Mouse (Mus musculus) CH12F3 (cell line): ENCODE measurements around the gene Cptp.

ENCODE experiments used
- in situ Hi-C: fragments of 300-500 bp; cut with MboI; formaldehyde crosslinking; loops from 2 replicates; pipeline ENCODE4 v1.14.3; 2020; ENCODE audit warnings: low sequenced_read_pairs

Cptp gene

DNA sequence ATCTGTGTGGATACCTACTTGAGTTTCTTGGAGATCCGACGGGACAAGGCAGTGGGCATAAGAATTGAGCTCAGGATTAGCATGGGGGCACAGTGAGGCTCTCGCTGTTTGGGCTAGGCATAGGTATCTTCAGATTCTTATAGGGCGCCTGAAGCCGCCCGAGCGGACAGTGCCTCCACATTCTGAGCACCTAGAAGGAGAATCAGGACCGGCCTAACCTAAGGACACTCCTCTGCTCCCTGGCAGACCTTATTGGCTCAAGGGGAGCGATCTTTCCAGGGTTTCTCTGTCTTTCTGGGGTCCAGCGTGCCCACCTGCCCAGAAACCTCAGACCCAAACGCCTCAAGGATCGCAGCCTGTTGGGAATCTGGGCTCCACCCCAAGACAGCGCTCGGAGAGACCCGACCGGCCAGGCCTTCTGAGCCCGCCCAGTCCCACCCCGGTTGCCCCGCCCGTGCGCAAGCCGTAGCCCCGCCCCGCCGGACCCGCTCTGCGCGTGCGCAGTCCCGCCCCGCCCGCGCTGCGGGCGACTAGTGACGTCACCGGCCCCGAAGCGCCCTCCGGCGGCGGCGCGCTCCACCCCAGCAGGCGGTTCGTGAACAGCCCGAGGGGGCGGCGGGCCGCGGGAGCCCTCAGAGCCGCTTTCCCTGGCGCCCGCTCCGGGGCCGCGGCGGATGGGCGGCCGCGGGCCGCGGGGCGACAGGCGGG lies 22.2 kb downstream of the Cptp start, which contains the start of gene Dvl1:
TSS of gene Dvl1 (plus strand) at position 532 of the 708 bp plus-strand sequence.
- in situ Hi-C loops, result no loop called here

DNA sequence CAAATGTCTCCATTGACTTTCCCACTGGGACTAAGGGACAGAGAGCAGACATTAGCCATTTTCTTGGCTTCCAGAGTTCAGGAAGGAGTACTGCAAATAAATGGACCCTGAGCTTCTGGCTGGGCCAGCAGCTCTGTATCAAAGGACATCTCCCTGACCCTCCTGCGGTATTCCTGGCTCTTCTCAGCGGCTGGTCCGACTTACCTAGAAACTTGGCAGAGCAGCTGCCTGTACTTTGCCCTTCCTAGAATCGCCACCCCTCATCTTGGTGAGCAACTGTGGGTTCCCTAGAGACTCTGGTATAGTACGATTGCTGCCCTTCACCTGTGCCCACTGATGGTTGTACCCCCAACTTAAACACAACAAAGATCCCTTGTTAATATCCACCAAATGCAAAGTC lies 26.0 kb downstream of the Cptp start:
- in situ Hi-C loops, result no loop called here

DNA sequence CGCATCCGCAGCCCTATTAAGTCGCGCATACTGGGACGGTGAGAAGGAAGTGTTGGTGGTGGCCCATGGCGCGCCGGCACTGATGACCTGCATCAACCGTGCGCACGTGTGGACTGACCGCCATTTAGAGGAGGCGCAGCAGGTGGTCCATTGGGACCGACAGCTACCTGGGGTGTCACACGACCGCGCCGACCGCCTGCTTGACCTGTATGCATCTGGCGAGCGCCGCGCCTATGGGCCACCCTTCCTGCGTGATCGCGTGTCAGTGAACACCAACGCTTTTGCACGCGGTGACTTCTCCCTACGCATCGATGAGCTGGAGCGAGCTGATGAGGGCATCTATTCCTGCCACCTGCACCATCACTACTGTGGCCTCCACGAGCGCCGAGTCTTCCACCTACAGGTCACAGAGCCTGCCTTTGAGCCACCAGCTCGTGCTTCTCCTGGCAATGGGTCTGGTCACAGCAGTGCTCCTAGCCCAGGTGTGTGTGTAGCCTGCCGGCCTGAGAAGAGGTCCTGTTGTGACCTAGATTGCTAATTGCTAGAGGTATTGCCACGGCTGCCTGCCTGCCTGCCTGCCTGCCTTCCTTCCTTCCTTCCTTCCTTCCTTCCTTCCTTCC lies 27.5 kb downstream of the Cptp start:
- in situ Hi-C loops, result no loop called here

DNA sequence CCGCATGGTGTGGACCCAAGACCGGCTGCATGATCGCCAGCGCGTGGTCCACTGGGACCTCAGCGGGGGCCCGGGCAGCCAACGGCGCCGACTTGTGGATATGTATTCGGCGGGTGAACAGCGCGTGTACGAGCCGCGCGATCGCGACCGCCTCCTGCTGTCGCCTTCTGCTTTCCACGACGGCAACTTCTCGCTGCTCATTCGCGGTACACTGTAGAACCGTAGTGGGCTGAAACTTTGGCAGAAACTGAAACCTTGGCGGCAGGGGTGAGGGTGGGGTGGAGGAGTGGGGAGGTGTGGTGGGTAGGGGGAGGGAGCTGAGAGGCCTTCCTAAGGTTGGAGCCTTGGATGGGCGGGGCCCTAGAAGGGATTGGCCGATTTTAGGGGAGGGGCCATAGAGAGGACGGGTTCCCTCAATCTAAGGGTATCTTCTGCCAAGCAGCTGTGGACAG lies 28.2 kb downstream of the Cptp start:
- in situ Hi-C loops, result no loop called here

DNA sequence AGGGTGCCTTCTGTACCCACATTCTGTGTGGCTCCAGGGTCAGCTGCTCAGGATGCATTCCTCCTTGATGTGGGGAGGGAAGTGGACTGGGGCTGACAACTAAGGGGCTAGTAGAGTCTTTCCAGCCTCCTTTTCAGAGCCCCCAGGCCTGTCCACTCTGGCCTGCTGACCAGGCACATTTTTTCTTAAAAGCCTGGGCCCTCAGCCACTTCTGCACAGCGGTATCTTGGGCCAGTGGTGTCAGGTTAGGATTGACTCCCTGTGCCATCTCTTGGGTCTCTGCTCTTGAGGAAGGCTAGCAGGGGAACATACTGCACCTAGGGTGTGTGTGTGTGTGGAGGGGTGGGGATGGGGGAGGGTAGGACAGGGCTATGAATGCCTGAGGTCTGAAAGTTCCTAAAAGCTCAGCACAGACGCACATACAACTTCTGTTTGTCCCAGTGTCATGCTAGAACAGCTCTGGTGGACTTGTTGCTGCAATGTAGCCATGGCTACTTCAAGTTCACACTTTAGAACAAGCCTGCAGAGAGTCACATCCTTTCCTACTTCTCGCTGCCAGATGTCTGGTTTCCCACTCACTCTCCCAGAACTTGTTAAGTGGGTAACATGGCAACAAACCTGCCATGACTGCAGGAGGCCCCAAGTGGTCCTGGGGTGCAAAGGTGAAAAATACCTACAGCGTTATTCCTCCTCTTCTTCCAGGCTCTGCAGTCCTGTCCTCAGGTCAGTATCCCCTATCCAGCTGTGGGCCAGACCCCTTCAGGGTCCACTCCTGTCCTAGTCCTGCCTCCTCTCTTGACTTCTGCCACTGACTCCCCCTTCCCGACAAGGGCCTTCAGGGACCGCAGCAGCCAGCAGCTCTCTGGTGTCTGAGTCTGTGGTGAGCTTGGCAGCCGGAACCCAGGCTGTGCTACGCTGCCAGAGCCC lies 28.9 kb downstream of the Cptp start:
- in situ Hi-C loops, result no loop called here

DNA sequence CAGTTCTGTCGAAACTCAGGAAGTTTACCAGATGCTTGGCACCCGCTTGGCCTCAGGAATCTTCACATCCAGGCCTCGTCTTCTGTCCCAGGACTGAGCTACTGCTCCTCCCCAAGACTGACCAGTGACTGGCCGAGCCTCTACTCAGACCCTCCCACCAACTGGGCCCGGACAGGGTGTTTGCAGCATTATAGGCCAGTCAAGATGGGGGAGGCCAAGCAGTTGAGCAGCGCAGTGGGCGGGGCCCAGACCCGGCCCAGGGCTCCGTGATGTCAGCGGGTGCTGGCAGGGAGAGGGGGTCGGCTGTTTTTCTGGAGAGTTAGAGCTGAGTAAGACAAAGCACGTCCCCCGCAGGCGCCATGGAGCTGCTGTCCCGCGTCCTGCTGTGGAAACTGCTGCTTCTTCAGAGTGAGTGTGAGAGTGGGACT lies 29.7 kb downstream of the Cptp start, which contains the start of gene Mxra8:
TSS of gene Mxra8 (plus strand) at position 198 of the 428 bp plus-strand sequence.
- in situ Hi-C loops, result no loop called here

DNA sequence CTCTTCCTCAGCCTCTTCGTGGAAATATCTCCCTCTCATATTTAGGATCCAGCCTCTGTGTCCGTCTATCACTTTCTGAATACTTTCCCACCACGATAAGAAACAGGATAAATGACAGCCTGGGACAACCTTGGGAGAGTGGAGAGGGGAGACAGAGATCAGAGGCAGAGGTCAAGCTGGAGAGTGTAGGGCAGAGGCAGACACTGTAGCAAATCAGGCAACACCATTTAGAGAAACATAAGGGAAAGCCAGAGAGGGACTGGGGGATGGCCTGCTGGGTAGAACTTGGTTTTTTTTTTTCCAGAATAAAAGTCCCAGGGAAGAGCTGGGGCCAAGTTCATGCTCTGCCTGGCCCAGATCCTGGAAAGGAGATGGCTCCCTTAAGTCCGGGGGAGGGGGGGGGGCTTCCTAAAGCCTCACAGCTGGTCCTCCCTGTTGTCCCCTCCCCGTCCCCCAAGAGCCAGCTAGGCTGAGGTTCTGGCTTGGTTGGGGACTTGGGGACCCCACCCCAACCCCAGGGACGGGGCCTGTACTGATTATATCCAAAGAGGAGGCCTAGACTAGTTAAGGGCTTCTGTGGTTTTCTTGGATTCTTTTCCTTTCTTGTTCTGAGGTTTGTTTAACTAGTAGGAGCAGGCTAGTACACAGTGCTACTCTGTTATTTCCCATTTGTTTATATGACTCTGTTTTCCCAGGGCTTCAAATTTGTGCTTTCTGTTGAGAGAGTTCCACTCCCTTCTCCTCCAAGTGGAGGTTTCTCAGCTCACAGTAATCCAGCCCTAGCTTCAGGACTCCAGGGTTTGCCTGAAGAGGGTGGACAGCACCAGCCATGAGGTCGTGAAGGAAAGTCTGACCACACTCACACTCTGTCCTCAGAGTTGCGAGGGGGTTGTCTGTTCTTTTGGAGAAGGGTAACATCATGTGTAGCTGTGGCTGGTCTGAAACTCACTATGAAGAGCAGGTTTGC lies 30.8 kb downstream of the Cptp start:
- in situ Hi-C loops, result no loop called here

DNA sequence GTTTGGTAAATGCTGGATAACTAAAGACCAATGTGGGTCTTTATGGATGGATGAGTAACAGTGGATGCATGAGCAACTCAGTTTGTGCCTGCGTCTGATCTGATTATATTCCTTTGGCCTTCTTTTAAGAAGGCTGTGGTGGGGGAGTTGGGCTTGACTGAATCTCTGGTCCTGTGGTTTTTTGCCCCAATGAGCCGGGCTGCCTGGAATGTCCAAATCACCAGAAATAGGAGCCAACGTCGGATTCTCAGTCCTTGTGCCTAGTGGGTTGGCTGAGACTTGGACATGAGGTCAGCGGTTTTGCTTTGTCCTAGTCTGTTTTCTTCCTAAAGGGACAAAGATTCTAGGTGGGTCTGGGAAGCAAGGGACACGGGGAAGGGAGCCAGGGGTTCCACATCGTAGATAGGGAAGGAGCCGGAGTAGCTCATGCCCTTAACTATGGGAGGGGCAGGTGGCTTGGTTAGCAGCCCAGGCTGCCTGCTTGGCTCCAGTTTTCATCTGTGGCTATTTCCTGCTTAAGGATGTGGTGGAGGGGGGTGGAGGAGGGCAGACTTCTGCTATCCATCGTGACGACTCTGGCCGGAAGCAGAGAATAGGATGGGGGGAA lies 31.7 kb downstream of the Cptp start:
- in situ Hi-C loops, result no loop called here

DNA sequence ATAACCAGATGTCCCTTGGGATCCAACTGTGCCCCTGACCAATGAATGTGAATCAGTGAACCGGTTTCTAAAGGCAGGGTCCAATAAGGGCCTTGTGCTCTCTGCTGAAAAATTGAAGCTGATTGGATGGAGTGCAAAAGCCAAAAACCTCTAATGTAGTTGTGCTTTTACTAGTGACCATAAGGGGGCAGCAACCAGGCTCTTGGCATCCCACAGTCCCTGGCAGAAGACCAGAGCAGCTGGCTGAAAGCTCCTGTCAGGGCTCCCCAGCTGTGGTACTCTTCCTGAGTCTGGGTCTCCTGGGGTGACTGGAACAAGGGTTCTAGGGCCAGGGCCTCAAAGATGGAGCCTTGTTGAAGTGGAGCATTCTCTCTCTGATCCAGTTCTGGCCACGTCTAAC lies 35.4 kb downstream of the Cptp start:
- in situ Hi-C loops, result no loop called here

DNA sequence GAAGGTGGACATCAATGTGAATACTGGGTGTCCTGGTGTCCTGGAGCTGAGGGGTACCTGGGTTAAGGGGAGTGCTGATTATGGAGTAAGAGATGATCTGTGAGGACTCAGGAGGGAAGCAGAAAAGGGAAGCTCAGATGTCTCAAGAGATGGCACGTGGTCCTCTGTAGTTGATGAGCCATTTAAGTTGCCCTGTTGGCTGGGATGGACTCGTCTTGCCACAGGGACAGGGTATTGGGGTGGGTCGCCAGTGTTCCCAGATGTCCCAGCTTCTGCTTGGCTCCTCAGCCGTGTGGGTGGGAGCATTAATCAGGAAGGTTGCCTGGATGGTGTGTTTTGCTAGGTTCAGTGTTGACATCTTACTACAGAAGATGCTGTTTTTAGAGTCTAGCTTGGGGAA lies 36.0 kb downstream of the Cptp start:
- in situ Hi-C loops, result no loop called here

DNA sequence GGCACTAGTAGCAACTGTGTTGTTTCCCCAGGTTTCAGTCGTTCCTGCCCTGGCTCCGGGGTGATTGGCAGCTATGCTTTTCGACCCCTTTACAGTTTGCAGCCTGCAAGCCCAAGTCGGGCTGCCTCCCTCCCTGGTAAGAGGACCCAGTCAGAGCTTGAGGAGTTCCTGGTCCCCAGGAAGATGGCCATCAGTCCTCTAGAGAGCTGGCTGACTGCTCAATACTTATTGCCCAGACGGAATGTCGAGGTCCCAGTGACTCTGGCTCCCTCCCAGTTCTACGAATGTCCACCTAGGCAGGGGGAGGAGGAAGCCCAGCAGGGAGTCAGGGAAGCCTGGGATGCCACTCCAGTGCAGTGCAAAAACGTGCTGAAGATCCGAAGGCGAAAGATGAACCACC lies 36.9 kb downstream of the Cptp start:
- in situ Hi-C loops, result no loop called here

DNA sequence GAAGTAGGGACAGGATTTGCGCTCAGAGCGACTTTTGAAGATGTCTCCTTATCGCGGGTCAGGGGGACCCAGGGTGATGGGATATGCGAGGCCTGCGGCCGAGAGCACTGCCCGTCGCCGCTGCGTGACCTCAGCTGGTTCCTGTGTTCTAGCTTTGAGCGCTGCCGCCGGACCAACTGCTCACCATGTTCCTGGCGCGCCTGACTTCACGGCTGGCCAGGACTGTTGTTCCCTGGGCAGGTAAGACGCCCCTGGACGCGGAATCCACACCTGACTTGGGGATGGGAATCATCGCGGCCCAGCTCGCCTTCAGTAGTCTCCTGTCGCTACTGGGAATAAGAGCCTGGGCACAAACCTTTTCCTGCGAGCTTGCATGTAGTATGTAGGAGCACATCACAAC lies 37.4 kb downstream of the Cptp start:
- in situ Hi-C loops, result no loop called here

DNA sequence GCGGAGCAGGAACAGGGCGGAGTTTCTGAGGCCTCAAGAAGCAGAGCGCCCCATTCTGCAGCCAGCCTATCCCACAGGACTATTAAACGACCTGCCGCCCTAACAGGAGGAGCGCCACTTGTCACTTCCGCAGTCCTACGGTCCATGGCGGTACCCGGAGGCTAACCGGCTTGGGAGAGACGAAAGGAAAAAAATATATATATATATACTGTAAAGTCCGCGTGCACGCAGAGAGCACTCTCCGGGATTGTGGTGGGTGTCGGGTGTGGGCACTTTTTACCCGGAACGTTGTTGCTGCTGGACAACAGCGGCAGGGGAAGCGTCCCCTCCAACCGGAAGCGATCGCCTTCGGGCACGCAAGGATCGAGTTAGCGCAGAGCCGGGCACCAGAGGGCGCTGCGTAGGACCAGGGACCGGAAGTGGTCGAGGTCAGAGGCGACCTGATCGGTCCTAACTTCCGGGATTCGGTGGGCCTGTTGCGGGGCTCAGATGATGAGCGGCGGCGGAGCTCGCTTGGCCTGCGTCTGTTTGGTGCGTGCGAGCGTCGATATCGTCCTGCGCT lies 38.0 kb downstream of the Cptp start, which contains the start of gene Aurkaip1:
TSS of gene Aurkaip1 (plus strand) at position 68 of the 562 bp plus-strand sequence.
- in situ Hi-C loops, result no loop called here

DNA sequence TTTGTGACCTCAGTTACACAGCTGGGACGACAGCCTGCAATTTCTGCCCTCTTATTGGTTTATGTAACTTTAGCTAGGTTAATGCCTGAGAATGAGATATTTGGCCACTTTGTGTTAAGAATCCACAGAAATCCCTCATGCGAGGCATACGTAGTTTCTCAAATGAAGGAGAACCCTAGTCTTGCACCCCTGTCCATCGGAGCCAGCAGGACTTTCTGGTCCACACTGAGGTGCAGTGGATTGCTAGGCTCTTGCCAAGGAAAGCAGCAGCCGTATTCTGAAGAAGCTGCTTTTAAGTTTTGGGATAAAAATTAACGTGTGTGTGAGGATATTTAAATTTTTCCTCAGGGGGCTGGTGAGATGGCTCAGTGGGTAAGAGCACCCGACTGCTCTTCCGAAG lies 38.6 kb downstream of the Cptp start:
- in situ Hi-C loops, result no loop called here

DNA sequence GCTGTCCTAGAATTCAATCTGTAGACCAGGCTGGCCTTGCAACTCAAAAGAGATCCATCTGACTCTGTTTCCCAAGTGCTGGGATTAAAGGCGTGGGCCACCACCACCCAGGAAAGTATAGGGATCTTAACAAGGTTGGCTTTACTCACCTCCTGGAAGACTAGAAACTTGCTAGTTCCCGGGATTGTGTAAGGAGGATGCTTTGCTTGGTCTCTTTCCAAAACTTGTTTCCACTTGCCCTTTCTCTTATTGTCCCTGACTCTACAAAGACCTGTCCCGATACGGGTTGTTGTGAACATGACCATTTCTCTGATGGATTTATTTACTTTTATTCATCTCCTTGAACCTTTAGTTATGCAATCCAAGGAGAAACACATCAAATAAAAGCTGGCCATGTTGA lies 39.4 kb downstream of the Cptp start:
- in situ Hi-C loops, result no loop called here

DNA sequence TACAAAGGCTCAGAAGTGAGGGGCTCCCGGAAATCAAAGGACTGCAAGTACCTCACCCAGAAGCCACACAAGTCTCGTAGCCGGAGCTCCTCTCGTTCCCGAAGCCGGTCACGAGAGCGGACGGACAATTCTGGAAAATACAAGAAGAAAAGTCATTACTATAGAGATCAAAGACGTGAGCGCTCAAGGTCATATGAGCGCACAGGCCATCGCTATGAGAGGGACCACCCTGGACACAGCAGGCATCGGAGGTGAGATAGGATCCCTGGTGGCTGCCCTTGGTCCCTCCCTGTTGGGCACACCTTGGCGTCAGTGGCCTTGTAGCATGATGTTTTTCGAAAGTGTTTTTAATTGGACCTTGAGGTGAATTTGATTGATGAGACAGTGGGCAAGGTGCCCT lies 45.8 kb downstream of the Cptp start:
- in situ Hi-C loops, result no loop called here

DNA sequence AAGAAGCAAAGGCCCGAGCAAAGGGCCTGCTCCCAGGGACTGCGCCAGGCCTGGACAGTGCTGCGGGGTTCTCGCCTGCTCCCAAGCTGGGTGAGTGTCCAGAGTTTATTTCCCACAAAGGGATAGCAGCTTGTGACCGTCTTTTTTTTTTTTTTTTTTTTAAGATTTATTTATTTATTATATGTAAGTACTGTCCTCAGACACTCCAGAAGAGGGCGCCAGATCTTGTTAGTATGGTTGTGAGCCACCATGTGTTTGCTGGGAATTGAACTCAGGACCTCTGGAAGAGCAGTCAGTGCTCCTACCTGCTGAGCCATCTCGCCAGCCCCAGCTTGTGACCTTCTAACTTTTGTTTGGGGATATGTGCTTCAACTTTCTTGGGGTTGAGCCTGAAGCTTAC lies 48.2 kb downstream of the Cptp start:
- in situ Hi-C loops, result no loop called here

DNA sequence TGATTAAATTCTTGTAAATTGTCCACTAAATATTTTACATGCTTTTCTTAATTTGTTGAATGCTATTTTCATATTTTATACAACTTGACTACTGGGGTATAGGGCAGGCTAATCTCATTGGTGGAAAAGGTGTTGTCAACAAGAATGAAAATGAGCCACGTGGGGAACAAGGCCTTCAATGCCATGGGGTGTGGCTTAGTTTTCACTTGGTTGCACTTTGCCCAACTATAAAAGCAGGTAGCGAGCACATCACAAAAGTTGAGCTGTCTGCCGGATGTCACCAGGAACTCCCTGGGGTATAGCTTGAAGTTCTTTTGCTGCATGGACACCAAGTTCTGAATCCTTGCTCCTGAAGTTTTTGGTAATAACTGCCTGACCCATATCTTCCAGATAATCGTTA lies 51.7 kb downstream of the Cptp start:
- in situ Hi-C loops, result no loop called here
